Mouse (Mus musculus) heart, adult 2 months (tissue): ENCODE measurements around the gene Tfec. TPM values are rescaled to one million over a fixed set of nuclear protein-coding genes. Genes with fewer than 3 reads are reported as not detected.

Experiments used
- DNase-seq, 2 experiments: peaks; one replicate each; pipeline ENCODE4 v3.0.0; 2021
- H3K27ac ChIP-seq: fragments of 200-600 bp; 2 replicates; pipeline ENCODE4 v1.8.1; 2022
- H3K27me3 ChIP-seq: fragments of 200-500 bp; 2 replicates; pipeline ENCODE4 v1.6.1; 2012; ENCODE audit warnings: mild to moderate bottlenecking, low read length, inconsistent platforms, mixed read lengths; ENCODE audit not compliant: control insufficient read depth, insufficient read depth
- H3K36me3 ChIP-seq: fragments of 200-500 bp; 2 replicates; pipeline ENCODE4 v1.6.1; 2012; ENCODE audit warnings: low read length, inconsistent platforms; ENCODE audit not compliant: control insufficient read depth, insufficient read depth
- H3K4me1 ChIP-seq: fragments of 200-500 bp; 2 replicates; pipeline ENCODE4 v1.6.1; 2011; ENCODE audit warnings: low read length; ENCODE audit not compliant: control insufficient read depth, insufficient read depth
- H3K4me3 ChIP-seq: fragments of 200-600 bp; 2 replicates; pipeline ENCODE4 v1.8.1; 2022
- H3K79me2 ChIP-seq: fragments of 200-500 bp; replicated peaks from 2 replicates; pipeline ENCODE4 v1.6.1; 2012; ENCODE audit warnings: mild to moderate bottlenecking, inconsistent platforms, low read length, moderate library complexity, mixed read lengths; ENCODE audit not compliant: control insufficient read depth, insufficient read depth
- H3K9ac ChIP-seq: fragments of 200-500 bp; 2 replicates; pipeline ENCODE4 v1.6.1; 2012; ENCODE audit warnings: low read depth, mild to moderate bottlenecking, control low read depth, inconsistent platforms, low read length, mixed read lengths
- CTCF ChIP-seq: fragments of 200-600 bp; IDR thresholded peaks from 2 replicates; pipeline ENCODE4 v1.8.1; 2022; ENCODE audit warnings: antibody characterized with exemption, mild to moderate bottlenecking, moderate library complexity
- EP300 ChIP-seq: fragments of 200-500 bp; IDR thresholded peaks from 2 replicates; pipeline ENCODE4 v1.6.1; 2011; ENCODE audit warnings: low read depth, low read length, control low read depth; ENCODE audit not compliant: insufficient read depth
- POLR2A ChIP-seq: fragments of 200-500 bp; IDR thresholded peaks from 2 replicates; pipeline ENCODE4 v1.6.1; 2011; ENCODE audit warnings: mild to moderate bottlenecking, low read depth, low read length, control low read depth; ENCODE audit not compliant: insufficient read depth
- WGBS: fragments of 180-500 bp; shearing (Covaris S2); methylation state at CpG from one replicate; pipeline ENCODE4 v1.1.7; 2018; 5-methylcytosine and 5-hydroxymethylcytosine counted together
- intact Hi-C: fragments of 180-260 bp; cut with DNase I; formaldehyde crosslinking; loops from one replicate; pipeline ENCODE4 v1.15.1; 2025
- polyA plus RNA-seq: library from polyadenylated mRNA; depleted of rRNA; stranded (reverse); fragments of >200 nt; gene quantifications from 2 replicates; pipeline ENCODE4 v1.2.3, GENCODE M21; 2012
- total RNA-seq, 2 experiments: library from RNA; stranded (reverse); gene quantifications; 2 replicates each; pipeline ENCODE4 v1.2.3; 2021

The Tfec gene
- total and polyA plus RNA-seq, 3 experiments, result 0.10 to 0.26 (median 0.18) TPM

DNA sequence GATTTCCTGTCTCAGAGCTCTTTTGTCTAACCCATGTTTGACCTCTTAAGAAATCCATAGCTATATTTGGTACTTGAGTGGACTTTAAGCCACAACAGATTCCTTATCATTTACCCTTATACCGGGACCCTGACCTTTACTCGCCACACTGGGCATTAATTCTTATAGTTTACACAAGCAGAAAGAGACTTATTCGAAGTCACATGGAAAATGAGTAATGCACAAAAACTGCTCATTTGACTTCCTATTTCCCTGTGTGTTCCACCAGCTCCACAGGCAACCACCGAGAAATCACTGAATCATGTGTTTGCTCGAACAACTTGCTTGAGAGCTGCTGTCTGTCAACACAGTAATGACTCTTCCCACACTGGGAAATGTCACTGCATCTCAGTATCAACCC, 6.4 kb downstream of the Tfec start:
- no peak overlapping the region for H3K9ac ChIP-seq
- no peak for TF ChIP-seq EP300
- TF ChIP-seq POLR2A, result no peak
- TF ChIP-seq CTCF, result no peak
- H3K27ac ChIP-seq, result no peak overlapping the region
- DNase-seq, result no peak
- intact Hi-C loops, result no loop called here
- H3K27me3 ChIP-seq, result no peaks in the 10 kb centered on the region
- 19% methylated on average over 5 of the region's 5 CpGs for WGBS
- no peaks in the 10 kb centered on the region for H3K36me3 ChIP-seq
- H3K4me1 ChIP-seq, result no peaks in the 10 kb centered on the region
- no peak overlapping the region for H3K4me3 ChIP-seq
- H3K79me2 ChIP-seq, result no peaks in the 10 kb centered on the region

DNA sequence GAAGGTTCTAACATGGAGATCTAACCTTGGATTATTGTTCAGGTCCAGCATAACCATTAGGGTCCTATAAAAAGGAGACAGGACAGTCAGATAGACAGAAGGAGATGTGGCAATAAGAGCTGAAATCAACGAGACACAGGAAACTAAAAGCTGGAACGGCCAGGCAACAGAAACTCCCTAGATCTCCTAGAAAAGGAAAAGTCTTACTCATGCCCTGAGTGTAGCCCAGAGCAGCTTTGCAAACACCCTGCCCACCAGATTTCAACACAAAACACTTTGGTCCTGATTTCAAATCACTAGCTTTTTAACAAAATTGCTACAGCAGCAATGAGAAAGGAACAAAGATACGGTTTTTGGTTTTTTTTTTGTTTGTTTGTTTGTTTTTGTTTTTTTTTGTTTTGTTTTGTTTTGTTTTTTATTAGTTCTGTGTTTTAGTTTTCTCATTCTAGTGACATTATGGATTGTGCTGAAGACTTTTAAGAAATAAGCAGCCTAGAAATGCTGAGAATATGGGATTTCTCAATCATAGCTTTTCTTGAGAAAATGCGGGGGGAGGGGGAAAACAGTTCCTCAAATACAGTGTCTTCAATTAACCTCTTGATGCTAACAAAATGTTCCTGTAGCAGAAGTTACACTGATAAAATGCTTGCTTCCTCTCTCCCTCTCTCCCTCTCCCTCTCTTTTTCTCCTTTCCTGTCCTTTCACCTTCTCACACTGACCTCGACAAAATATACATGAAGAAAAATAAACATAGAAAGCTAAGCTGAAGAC, 14.5 kb downstream of the Tfec start:
- WGBS, result 40% methylated on average over 5 of the region's 5 CpGs
- TF ChIP-seq POLR2A (no peak), EP300 (no peak), CTCF (no peak)
- Histone ChIP-seq H3K4me1 (no peaks in the 10 kb centered on the region), H3K9ac (no peak overlapping the region), H3K79me2 (no peaks in the 10 kb centered on the region), H3K27me3 (no peaks in the 10 kb centered on the region), H3K27ac (no peak overlapping the region), H3K4me3 (no peak overlapping the region), H3K36me3 (no peaks in the 10 kb centered on the region)
- intact Hi-C loops, result no loop called here
- DNase-seq, result no peak

GRCm38 (mm10) chr6:16874021-16874542, 24.2 kb downstream of the Tfec start:
- 81% methylated on average over 2 of the region's 2 CpGs for WGBS
- DNase-seq, result no peak

GRCm38 (mm10) chr6:16870067-16870466, 28.2 kb downstream of the Tfec start:
- no peak for DNase-seq
- 23% methylated on average over 2 of the region's 2 CpGs for WGBS
- H3K4me3 ChIP-seq, result no peak overlapping the region

More at GRCm38 (mm10) chr6:16874021-16874542, 24.2 kb downstream of the Tfec start:
- no peaks in the 10 kb centered on the region for H3K36me3 ChIP-seq
- H3K27ac ChIP-seq, result no peak overlapping the region
- no peaks in the 10 kb centered on the region for H3K4me1 ChIP-seq
- H3K27me3 ChIP-seq, result no peaks in the 10 kb centered on the region
- TF ChIP-seq POLR2A (no peak), EP300 (no peak), CTCF (no peak)
- H3K4me3 ChIP-seq, result no peak overlapping the region
- no peaks in the 10 kb centered on the region for H3K79me2 ChIP-seq
- intact Hi-C loops, result no loop called here
- H3K9ac ChIP-seq, result no peak overlapping the region

GRCm38 (mm10) chr6:16868314-16868713, 29.9 kb downstream of the Tfec start:
- TF ChIP-seq CTCF (no peak), POLR2A (no peak), EP300 (no peak)
- Histone ChIP-seq H3K27me3 (no peaks in the 10 kb centered on the region), H3K9ac (no peak overlapping the region), H3K27ac (no peak overlapping the region), H3K79me2 (no peaks in the 10 kb centered on the region), H3K4me3 (no peak overlapping the region), H3K36me3 (no peaks in the 10 kb centered on the region), H3K4me1 (no peaks in the 10 kb centered on the region)
- DNase-seq, result no peak
- intact Hi-C loops, result no loop called here
- 61% methylated on average over 2 of the region's 2 CpGs for WGBS

More at GRCm38 (mm10) chr6:16870067-16870466, 28.2 kb downstream of the Tfec start:
- Histone ChIP-seq H3K4me1 (no peaks in the 10 kb centered on the region), H3K36me3 (no peaks in the 10 kb centered on the region), H3K9ac (no peak overlapping the region), H3K79me2 (no peaks in the 10 kb centered on the region), H3K27me3 (no peaks in the 10 kb centered on the region), H3K27ac (no peak overlapping the region)
- TF ChIP-seq CTCF (no peak), POLR2A (no peak), EP300 (no peak)
- intact Hi-C loops, result no loop called here
